Mouse (Mus musculus): ENCODE measurements around the gene Tsga8. TPM values are rescaled to one million over a fixed set of nuclear protein-coding genes. Genes with fewer than 3 reads are reported as not detected.

The Tsga8 gene
- polyA plus RNA-seq (2017; shearing (Covaris generic)): not detected

DNA sequence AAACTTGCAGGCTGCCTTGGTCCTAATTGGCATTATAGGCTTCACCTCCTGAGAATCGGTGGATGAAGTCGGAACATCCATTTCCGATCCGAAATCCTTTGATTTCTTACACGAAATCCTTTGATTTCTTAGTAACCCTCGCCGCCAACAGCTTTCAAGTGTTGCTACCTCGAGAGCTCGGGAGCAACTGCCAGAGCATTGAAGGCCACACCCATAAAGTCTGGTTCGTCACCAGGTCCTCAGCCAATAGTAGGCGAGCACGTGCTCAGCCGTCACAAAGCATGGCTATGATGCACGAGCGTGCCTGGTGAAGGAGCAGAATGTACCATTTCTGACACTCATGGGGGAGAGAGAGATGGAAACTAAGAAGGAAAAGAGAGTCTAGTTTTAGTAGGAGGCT lies at the start of gene Tsga8:
Tsga8 (minus strand) TSS at position 327 of the 400 bp plus-strand sequence.
- no peak for ATAC-seq

All from inflammation-experienced regulatory T-cells, adult 6 months (primary cell).